Mouse (Mus musculus): Measurements from ENCODE around the gene Txn1.

GRCm38 (mm10) chr4:57904638-57905037 is 51.6 kb downstream of the Txn1 start:
- TF ChIP-seq POLR2A (IDR thresholded peaks at IDR 0.05; ENCODE audit: borderline replicate concordance, extremely low read depth, low read depth, low read length) (no peak), CTCF (IDR thresholded peaks at IDR 0.05; ENCODE audit: insufficient read depth, low read length) (no peak)

Measured in lung, adult 2 months (tissue).